Mouse (Mus musculus): ENCODE measurements around the gene Maf. TPM values are rescaled to one million over a fixed set of nuclear protein-coding genes. Genes with fewer than 3 reads are reported as not detected.
A peak's percentile ranks its signal among the peaks of the same experiment; 100 is the strongest.

Gene Maf
- polyA plus RNA-seq, 1 experiment from 2014 or later, result 20.5 TPM

DNA sequence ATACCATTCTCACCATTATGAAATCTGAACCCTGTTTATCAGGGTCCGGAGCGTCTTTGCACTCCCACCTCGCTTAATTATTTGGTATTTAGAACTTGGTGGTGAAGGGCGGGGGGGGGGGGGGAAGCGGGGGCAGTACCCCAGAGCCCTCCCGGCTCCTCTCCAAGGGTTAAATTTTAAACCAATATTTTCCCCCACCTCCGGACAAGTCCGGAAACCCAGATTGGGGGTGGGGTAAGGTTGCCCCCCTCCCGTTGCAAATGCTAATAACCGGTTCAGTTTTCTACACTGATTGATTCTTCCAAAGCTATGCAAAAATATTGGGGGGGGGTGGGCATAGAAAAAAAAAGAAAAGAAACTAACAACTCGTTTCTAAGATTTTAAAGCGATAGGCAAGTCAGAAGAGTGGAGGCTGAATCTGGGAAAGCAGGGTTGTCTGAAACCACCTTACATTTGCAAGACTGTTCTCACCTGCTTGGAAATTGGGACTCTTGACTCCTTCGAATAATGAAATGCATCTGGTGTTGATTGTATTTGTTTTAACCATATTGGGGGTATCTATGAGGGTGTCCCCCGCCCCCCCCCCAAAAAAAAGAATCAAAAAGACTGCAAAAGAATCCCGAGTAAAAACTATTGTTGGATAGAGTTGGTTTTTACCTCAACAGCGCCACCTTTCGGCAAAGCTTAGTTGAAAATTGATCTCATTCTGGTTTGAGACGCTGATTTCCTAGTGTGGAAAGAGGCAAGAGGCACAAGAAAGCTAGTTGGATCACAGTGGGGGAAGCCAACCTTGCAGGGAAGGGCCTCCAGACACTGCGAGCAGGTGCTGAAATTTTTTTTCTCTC, 1.6 kb upstream of the Maf start:
- Histone ChIP-seq H3K9ac (replicated peaks; ENCODE audit: low read depth, low read length) (no peak overlapping the region), H3K9me3 (ENCODE audit: control insufficient read depth, low read length) (no peaks in the 10 kb centered on the region), H3K27ac (ENCODE audit: low read depth, low read length) (no peak overlapping the region), H3K4me1 (ENCODE audit: control insufficient read depth, insufficient read depth, low read length) (peaks cover 3% of the 10 kb centered on the region; the same call in 1 of the 2 replicates), H3K4me2 (ENCODE audit: low read depth, low read length) (peak overlapping the region; percentile 88), H3K36me3 (ENCODE audit: control insufficient read depth, insufficient read depth, low read length) (no peaks in the 10 kb centered on the region), H3K4me3 (ENCODE audit: low read depth, low read length) (peak overlapping the region; percentile 22; the same call in 1 of the 2 replicates), H3K27me3 (ENCODE audit: control insufficient read depth, insufficient read depth, low read length) (no peaks in the 10 kb centered on the region)
- no peak for ATAC-seq (ENCODE audit: low read depth)
- 1% methylated on average over 19 of the region's 19 CpGs for WGBS

GRCm38 (mm10) chr8:115706861-115707730, 498 bp downstream of the Maf start:
- Histone ChIP-seq H3K4me1 (ENCODE audit: control insufficient read depth, insufficient read depth, low read length) (peaks cover 3% of the 10 kb centered on the region; the same call in 1 of the 2 replicates), H3K36me3 (ENCODE audit: control insufficient read depth, insufficient read depth, low read length) (no peaks in the 10 kb centered on the region), H3K9ac (replicated peaks; ENCODE audit: low read depth, low read length) (peak overlapping the region; percentile 76), H3K27ac (ENCODE audit: low read depth, low read length) (peak overlapping the region; percentile 86), H3K4me3 (ENCODE audit: low read depth, low read length) (peak overlapping the region; percentile 64), H3K4me2 (ENCODE audit: low read depth, low read length) (peak overlapping the region; percentile 88), H3K9me3 (ENCODE audit: control insufficient read depth, low read length) (no peaks in the 10 kb centered on the region), H3K27me3 (ENCODE audit: control insufficient read depth, insufficient read depth, low read length) (no peaks in the 10 kb centered on the region)
- peak; percentile 86 for ATAC-seq (ENCODE audit: low read depth)
- under 1% methylated on average over 56 of the region's 76 CpGs for WGBS

DNA sequence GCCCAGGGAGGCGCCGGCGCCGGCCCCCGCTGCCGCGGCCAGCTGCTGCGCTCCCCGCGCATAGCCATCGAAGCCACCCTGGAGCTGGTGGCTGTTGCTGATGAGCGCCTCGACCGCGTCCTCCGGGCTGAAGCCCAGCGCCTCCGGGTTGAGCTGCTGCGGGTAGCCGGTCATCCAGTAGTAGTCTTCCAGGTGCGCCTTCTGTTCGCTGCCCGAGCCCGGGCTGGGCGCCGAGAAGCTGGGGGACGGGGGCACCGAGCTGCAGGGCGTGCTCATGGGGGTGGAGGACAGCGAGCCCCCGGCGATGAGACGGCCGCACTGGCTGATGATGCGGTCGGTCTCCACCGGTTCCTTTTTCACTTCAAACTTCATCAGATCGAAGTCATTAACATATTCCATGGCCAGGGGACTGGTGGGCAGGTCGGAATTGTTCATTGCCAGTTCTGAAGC, 1.2 kb downstream of the Maf start:
- Histone ChIP-seq H3K4me1 (ENCODE audit: control insufficient read depth, insufficient read depth, low read length) (peaks cover 3% of the 10 kb centered on the region; the same call in 1 of the 2 replicates), H3K4me3 (ENCODE audit: low read depth, low read length) (peak overlapping the region; percentile 64), H3K4me2 (ENCODE audit: low read depth, low read length) (peak overlapping the region; percentile 88), H3K9ac (replicated peaks; ENCODE audit: low read depth, low read length) (peak overlapping the region; percentile 76), H3K9me3 (ENCODE audit: control insufficient read depth, low read length) (no peaks in the 10 kb centered on the region), H3K36me3 (ENCODE audit: control insufficient read depth, insufficient read depth, low read length) (no peaks in the 10 kb centered on the region), H3K27ac (ENCODE audit: low read depth, low read length) (peak overlapping the region; percentile 86), H3K27me3 (ENCODE audit: control insufficient read depth, insufficient read depth, low read length) (no peaks in the 10 kb centered on the region)
- 0% methylated on average over 23 of the region's 39 CpGs for WGBS
- ATAC-seq (ENCODE audit: low read depth), result peak; percentile 13; the same call in 1 of the 2 replicates

GRCm38 (mm10) chr8:115705591-115706110, 1.9 kb downstream of the Maf start:
- 1% methylated on average over 36 of the region's 36 CpGs for WGBS

GRCm38 (mm10) chr8:115703056-115703455, 4.5 kb downstream of the Maf start:
- 91% methylated on average over 4 of the region's 4 CpGs for WGBS
- peak overlapping the region; percentile 32; the same call in 1 of the 2 replicates for H3K4me2 ChIP-seq (ENCODE audit: low read depth, low read length)

More at GRCm38 (mm10) chr8:115705591-115706110, 1.9 kb downstream of the Maf start:
- Histone ChIP-seq H3K27ac (ENCODE audit: low read depth, low read length) (peak overlapping the region; percentile 86), H3K36me3 (ENCODE audit: control insufficient read depth, insufficient read depth, low read length) (no peaks in the 10 kb centered on the region), H3K27me3 (ENCODE audit: control insufficient read depth, insufficient read depth, low read length) (no peaks in the 10 kb centered on the region), H3K4me3 (ENCODE audit: low read depth, low read length) (peak overlapping the region; percentile 64), H3K4me1 (ENCODE audit: control insufficient read depth, insufficient read depth, low read length) (peaks cover 3% of the 10 kb centered on the region; the same call in 1 of the 2 replicates), H3K9ac (replicated peaks; ENCODE audit: low read depth, low read length) (peak overlapping the region; percentile 76), H3K4me2 (ENCODE audit: low read depth, low read length) (peak overlapping the region; percentile 88), H3K9me3 (ENCODE audit: control insufficient read depth, low read length) (no peaks in the 10 kb centered on the region)
- ATAC-seq (ENCODE audit: low read depth), result no peak

DNA sequence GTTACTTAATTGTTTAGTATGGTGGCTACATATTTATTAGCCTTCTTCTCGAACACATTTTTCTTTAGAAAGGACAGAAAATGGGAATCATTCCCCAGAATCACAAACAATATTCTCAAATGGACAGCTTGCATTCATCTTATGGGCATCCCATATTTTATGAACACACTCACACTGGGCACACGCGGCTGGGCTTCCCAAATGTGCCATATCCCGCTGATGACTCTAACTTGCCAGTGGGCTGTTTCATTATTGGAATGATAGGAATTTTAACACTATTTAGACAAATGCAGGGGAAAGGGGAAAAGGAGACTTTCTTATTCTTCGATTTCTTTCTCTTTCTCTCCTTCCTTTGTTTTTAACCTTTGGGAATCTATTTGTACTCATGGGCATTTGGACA, 6.6 kb downstream of the Maf start:
- Histone ChIP-seq H3K36me3 (ENCODE audit: control insufficient read depth, insufficient read depth, low read length) (no peaks in the 10 kb centered on the region), H3K9ac (replicated peaks; ENCODE audit: low read depth, low read length) (no peak overlapping the region), H3K4me1 (ENCODE audit: control insufficient read depth, insufficient read depth, low read length) (no peaks in the 10 kb centered on the region), H3K4me2 (ENCODE audit: low read depth, low read length) (peak overlapping the region; percentile 3; the same call in 1 of the 2 replicates), H3K9me3 (ENCODE audit: control insufficient read depth, low read length) (no peaks in the 10 kb centered on the region), H3K27ac (ENCODE audit: low read depth, low read length) (no peak overlapping the region), H3K27me3 (ENCODE audit: control insufficient read depth, insufficient read depth, low read length) (no peaks in the 10 kb centered on the region), H3K4me3 (ENCODE audit: low read depth, low read length) (no peak overlapping the region)
- ATAC-seq (ENCODE audit: low read depth), result no peak
- 73% methylated on average over 5 of the region's 5 CpGs for WGBS

More at GRCm38 (mm10) chr8:115703056-115703455, 4.5 kb downstream of the Maf start:
- no peak overlapping the region for H3K9ac ChIP-seq (replicated peaks; ENCODE audit: low read depth, low read length)
- no peak for ATAC-seq (ENCODE audit: low read depth)
- H3K9me3 ChIP-seq (ENCODE audit: control insufficient read depth, low read length), result no peaks in the 10 kb centered on the region
- H3K4me3 ChIP-seq (ENCODE audit: low read depth, low read length), result 0 out of 2 replicates have a peak overlapping the region, but pooled peaks have one; percentile 8
- no peaks in the 10 kb centered on the region for H3K36me3 ChIP-seq (ENCODE audit: control insufficient read depth, insufficient read depth, low read length)
- no peak overlapping the region for H3K27ac ChIP-seq (ENCODE audit: low read depth, low read length)
- H3K4me1 ChIP-seq (ENCODE audit: control insufficient read depth, insufficient read depth, low read length), result no peaks in the 10 kb centered on the region
- H3K27me3 ChIP-seq (ENCODE audit: control insufficient read depth, insufficient read depth, low read length), result no peaks in the 10 kb centered on the region

- ATAC-seq (ENCODE audit: low read depth), result no peak
- Histone ChIP-seq H3K9ac (replicated peaks; ENCODE audit: low read depth, low read length) (no peak overlapping the region), H3K36me3 (ENCODE audit: control insufficient read depth, insufficient read depth, low read length) (no peaks in the 10 kb centered on the region), H3K4me3 (ENCODE audit: low read depth, low read length) (no peak overlapping the region), H3K4me2 (ENCODE audit: low read depth, low read length) (no peak overlapping the region), H3K4me1 (ENCODE audit: control insufficient read depth, insufficient read depth, low read length) (no peaks in the 10 kb centered on the region), H3K27me3 (ENCODE audit: control insufficient read depth, insufficient read depth, low read length) (no peaks in the 10 kb centered on the region), H3K27ac (ENCODE audit: low read depth, low read length) (no peak overlapping the region), H3K9me3 (ENCODE audit: control insufficient read depth, low read length) (no peaks in the 10 kb centered on the region)
- WGBS, result 66% methylated on average over 5 of the region's 5 CpGs
These were observed 8.4 kb downstream of the Maf start for GRCm38 (mm10) chr8:115699151-115699550.

GRCm38 (mm10) chr8:115697410-115697809, 10.2 kb downstream of the Maf start:
- H3K27ac ChIP-seq (ENCODE audit: low read depth, low read length), result no peak overlapping the region
- no peak overlapping the region for H3K4me2 ChIP-seq (ENCODE audit: low read depth, low read length)
- H3K9ac ChIP-seq (replicated peaks; ENCODE audit: low read depth, low read length), result no peak overlapping the region
- no peaks in the 10 kb centered on the region for H3K4me1 ChIP-seq (ENCODE audit: control insufficient read depth, insufficient read depth, low read length)
- H3K4me3 ChIP-seq (ENCODE audit: low read depth, low read length), result no peak overlapping the region
- no peak for ATAC-seq (ENCODE audit: low read depth)
- 65% methylated on average over 3 of the region's 3 CpGs for WGBS
- H3K9me3 ChIP-seq (ENCODE audit: control insufficient read depth, low read length), result no peaks in the 10 kb centered on the region
- no peaks in the 10 kb centered on the region for H3K27me3 ChIP-seq (ENCODE audit: control insufficient read depth, insufficient read depth, low read length)
- no peaks in the 10 kb centered on the region for H3K36me3 ChIP-seq (ENCODE audit: control insufficient read depth, insufficient read depth, low read length)

Data from neural tube, embryonic 14.5 days (tissue).